Mouse (Mus musculus) left cerebral cortex, adult 18-20 months (tissue): ENCODE data around the gene Stim2. TPM values are rescaled to one million over a fixed set of nuclear protein-coding genes. Genes with fewer than 3 reads are reported as not detected.
A peak's percentile ranks its signal among the peaks of the same experiment; 100 is the strongest.

Experiments
- DNase-seq, 2 experiments: peaks; one replicate each; pipeline ENCODE4 v3.0.0; 2021 to 2022; ENCODE audit warnings: low spot score in 2 of 2, mixed read lengths in 1 of 2
- total RNA-seq, 2 experiments: library from RNA; stranded (reverse); gene quantifications; 2 replicates each; pipeline ENCODE4 v1.2.3; 2021

The Stim2 gene
- total RNA-seq, 2 experiments from 2014 or later: 85.3 to 87.1 TPM

DNA sequence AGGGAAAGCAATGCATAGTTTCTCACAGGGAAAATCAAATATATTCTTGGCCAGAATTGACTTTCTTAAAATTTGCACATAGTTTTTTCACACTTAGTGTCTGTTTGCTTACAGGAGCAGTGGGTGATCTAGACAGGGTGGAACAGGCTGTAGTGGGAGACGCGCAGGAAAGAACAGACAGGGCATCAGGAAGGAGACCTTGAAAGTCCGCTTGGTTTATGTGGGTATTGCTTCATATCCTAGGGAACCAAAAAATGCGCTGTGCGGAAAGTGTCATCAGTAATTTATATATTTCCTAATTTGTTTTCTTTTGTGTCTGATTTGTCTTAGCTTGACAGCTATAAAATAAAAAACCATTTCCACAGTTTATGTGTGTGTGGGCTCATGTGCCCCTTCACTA lies 110.8 kb downstream of the Stim2 start:
- no peak for DNase-seq

DNA sequence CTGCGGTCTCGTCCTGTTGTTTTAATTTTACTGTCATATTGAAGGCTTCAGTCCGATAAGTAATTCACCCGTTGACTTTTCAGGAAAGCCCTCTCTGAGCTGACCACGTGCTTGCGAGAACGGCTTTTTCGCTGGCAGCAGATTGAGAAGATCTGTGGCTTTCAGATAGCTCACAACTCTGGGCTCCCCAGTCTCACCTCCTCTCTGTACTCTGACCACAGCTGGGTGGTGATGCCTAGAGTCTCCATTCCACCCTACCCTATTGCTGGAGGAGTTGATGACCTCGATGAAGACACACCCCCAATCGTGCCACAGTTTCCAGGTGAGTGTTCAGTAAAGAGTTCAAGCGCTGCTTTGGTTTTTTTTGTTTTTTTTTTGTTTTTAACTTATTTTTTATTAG lies 112.5 kb downstream of the Stim2 start:
- no peak for DNase-seq

DNA sequence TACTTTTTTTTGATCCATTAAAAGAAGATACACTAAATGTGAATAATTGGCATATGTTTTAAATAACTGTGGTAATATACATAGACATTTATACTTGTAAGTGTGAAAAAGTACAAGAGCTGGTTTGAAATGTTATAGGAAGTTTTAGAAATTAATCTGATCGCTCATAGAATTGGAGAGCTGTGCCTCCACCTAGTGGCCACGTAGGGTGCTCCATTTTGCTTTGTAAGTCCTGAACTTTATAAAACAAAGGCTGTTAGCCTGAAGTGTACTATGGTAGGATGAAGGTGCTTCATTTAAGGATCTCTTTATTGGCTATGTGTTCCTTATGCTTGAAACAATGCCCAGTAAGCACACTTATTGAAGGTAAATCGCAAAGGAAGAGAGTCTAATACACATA lies 115.0 kb downstream of the Stim2 start:
- peak; percentile 63 to 66 for DNase-seq

DNA sequence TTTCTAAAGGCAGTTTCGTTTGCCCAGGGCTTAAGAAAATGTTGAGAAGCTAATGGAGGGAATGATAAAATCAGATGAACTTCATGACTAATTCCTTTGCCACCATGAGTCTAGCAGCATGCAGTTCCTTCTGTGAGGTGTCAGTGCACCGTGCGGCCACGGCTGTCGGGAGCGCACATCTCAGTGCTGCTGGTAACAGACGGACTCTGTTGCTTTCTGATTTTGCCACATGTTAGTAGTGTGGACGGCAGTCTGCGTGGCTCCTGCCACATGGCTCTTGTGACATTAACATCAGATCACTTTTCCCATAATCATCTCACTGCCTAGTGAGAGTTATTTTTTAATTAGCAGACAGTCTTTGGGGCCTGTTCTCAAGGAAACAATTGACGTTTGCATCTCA lies 118.2 kb downstream of the Stim2 start:
- DNase-seq: no peak

DNA sequence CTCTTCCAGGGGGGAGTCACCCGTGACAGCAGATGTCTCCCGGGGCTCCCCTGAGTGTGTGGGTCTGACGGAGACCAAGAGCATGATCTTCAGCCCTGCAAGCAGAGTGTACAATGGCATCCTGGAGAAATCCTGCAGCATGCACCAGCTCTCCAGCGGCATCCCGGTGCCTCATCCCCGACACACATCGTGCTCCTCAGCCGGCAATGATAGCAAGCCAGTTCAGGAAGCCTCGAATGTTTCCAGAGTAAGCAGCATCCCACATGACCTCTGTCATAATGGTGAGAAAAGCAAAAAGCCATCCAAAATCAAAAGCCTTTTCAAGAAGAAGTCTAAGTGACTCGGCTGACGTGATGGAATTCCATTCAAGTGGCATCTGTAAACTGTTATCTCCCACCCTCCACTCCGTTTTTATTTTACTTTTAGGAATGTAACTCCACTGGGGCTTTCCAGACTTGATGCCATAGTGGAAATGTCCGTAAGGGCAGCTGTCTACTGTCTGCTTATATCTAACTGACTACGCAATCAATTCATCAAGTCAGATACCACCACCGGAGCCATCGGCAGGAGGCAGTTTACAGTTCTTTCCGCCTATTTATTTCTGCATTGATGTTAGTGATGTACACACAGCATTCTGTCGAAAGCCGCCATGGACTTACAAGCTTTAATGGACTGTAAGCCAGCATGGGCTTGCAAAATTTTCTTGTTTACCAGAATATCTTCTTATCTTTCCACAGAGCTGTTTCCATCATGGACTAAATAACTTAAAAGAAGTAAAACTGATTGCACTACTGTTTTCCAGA lies 120.3 kb downstream of the Stim2 start:
- DNase-seq: no peak

DNA sequence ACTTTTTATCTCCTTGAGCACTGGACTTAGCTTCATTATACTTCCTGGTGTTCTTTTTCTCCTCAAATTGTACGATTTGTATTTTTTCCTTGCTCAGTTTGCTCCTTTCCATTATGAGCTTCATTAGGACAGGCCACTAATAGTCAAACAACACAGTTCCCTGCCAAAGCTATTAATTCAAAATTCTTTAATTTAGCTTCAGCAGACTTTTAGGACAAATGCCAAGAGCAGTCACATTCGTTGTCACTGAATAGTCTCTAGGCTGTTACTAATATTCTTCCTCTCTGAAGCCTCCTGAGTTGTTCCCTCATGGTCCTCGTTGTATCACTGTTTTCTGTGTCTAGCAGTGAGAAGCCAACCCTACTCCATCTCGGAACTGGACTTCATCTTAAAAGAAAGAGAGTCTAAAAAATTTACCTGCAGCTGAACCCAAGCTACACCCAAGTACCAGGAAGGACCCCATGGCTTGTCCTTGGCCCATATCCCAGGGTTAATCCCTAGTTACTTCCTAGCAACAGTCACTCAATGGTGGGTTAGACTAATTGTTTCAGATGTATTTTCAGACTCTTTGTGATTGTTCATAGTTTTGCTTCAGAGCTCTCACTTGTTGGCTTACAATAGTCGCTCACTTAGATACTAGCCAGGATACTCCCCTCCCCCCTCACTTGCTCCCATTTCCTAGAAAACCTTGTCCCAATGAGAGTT lies 149.9 kb downstream of the Stim2 start:
- DNase-seq: no peak

DNA sequence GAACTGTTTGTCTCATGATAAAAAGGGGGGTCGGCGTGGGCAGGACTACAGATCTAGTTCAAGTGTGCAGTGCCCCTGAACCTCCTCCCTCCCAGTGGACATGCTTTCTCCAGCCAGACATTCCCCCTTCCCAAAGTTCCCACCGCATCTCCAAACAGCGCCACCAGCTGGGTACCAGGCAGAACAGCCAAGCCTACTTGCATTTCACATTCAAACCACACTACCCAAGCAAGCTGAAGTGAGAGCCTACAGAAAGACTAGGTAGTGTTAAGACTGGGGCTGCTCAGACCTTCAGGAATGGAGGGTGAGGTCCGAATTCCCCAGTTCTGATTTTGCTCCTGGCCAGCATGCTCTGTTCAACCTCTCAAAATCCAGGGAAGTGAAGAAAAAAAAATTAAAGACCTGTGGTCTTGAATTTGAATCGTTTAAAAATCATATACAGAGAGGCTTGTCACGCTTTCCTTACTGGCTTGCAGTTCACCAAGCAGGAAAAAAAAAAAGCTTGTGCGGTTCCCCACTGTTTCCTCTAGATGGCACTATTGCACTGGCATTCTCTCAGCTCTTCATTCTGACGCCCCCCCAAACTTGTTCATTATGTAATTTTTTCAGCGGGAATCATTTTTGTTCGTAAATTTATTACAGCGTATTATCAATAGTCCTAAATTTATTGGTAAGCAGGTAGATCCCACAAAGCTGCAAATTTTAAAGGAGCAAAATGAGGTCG lies 156.4 kb downstream of the Stim2 start:
- peak; percentile 41 to 53 for DNase-seq

DNA sequence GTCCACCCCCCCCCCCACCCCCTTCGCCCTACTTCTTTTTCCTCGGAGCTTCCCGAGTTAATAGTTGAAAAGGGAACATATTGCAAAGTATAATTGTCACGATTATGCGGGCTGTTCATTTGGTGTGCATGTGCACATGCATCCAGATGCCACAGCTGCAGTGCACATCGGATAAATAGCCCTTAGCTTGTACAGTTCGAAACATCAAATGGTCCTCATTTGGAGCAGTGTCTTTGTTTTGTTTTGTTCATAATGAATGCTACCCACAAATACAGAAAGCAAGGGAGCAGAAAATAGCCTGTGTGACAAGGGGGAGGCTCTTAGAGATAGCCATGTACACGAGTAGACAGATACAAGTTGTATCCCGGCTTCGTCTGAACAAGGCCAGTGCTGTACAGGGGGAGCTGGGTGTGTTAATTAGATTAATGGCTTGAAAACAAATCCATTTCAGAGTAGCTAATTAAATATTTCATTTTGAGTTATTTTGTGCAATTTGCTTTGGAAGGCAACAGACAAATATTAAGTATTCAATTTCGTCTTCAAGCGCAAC lies 157.0 kb downstream of the Stim2 start:
- no peak for DNase-seq

DNA sequence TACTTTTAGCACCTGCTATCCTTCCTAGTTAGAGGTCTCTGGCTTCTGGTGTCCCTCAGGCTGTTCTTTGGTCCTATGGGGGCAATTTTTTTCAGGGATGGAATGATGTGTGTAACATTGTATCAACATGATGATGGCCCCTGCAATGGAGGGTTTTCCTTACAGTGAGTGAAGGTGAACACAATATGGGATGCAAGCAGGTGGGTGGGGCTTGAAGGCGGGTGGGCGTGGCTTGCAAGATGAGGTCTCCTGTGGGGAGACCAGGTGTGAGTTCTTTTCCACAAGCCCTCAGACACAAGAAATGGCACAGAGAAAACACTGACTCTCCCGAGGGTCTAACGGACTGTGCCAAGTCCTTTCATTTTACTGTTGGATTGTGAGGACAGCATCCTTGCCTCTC lies 157.6 kb downstream of the Stim2 start:
- DNase-seq: no peak

DNA sequence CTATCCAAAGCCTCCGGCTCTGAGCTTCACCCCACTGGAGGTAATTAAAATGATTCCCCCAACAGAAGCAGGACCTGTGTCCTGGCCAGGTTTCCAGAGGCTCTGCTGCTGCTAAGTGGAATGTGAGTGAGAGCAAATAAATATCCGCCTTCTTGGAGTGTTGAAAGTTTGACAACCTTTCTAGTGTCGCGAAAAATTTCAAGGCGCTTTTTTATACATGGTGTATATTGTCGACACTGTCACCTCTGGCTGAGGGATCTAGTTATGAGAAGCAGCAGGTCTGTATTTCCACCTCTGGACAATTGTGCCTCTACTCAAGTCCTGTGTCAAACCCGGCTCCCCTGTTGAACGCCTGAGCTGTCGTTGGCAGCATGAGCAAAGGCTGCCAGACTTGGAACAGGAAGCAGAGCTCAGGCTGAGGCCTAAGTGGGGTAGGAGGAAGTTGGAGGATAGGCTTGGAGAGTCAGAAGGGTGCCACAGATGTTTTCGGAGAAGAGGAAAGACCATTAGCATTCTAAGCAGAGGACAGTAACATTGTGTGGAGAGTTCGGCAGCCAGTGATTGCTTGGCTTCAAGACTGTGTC lies 158.7 kb downstream of the Stim2 start:
- no peak for DNase-seq

DNA sequence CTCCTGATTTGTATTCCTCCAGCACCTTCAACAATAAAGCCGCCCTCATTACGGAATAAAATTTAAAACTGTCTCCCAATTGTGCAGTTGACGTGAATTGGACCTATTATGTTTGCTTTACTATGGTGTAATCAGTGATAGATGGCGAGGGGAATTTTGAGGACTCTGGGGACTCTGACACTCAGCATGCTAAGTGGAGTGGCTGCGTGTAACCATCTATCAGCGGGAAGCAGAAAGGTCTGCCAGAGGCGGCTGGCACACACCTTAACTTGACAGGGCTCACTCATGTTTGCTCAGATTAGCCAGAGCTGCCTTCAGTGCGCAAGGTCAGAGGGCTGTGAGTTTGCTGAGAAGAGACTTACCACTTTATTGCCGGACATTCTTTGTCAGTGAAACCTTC lies 159.9 kb downstream of the Stim2 start:
- DNase-seq: no peak

DNA sequence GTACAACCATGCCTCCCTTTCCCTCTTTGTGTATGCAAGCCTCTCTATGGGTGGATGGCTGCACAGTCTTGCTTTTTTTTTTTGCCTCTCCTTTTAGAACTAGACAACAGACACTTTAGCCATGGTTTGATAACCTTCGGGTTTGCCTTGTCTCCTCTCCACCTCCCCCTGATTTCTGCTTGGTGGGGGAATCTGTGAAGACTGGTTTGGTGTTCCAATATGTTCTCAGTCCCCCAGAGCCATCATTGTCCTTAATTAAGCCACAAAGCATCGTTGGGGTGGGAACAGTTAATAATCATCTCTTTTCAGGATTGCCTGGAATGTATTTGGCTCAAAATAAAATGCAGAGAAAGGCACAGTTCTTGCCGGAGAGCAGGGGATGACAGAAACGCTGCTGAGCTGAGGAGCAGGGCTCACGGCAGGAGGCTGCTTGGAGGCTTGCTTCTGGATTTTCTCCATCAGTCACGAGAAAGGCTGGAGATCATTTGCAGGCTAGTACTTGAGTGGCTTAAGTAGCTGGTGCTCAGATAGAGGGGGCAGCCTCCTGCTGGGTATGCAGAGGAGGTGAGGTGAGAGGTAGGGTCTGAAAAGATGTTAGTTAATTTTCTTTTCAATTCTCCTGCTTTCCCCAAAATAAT lies 161.0 kb downstream of the Stim2 start:
- DNase-seq: no peak

DNA sequence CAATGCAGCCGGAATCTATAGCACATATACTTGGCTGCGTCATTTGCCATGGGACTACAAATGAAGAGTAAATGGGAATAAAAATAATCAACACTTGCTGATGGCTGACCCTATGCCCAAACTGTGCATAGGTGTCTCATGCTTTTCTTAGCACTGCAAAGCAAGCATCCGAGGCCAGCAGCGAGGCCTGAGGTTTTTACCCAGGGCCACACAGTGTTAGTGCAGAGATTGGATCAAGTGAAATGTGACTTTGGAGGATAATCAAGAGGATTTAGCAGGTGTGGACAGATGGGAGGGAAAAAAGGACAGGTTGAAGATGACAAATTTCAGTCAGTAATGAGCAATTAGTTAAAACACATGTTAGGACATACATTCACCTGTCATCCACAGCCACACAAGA lies 162.3 kb downstream of the Stim2 start:
- no peak for DNase-seq

DNA sequence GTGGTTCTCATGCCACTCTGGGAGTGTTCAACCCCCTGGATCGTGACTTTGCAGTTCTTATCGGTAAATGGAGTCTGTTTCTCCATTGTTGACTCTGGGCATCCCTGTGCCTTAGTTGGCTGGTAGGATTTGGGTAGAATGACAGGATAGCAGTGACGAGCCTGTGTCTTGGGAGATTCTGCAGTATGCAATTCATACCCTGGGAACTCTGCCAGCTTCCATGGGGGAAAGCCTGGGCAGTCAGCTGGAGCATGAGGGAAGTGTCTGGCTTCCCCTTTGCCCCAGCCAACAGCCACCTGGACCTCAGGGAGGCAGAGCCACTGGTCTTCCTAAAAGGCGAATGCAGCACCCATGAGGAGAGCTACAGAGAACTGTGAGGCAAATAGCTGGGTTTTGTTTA lies 165.6 kb downstream of the Stim2 start:
- no peak for DNase-seq

Other genes starting within 250 kb of the Stim2 start
- 10 to 100 TPM; 37.1 to 39.4 TPM for gene Tbc1d19, start 188.9 kb upstream of the Stim2 start, total RNA-seq